Mouse (Mus musculus) B cell, adult 2 months (primary cell): ENCODE data around the gene Gpsm2.
"Not testable (repeated sequence)": the region's sequence is repeated elsewhere in the genome, so short reads cannot be mapped to it uniquely, and the experiment has no call there.

Source experiments
- DNase-seq, 2 experiments: peaks; one replicate each; pipeline ENCODE4 v3.0.0; 2022

Gpsm2 gene

GRCm38 (mm10) chr3:108721076-108721991 lies 775 bp downstream of the Gpsm2 start:
- peak; percentile 34 to 40 for DNase-seq

- DNase-seq: no peak
Observed at GRCm38 (mm10) chr3:108719761-108720160, 2.3 kb downstream of the Gpsm2 start.

- DNase-seq: no peak
Observed at GRCm38 (mm10) chr3:108719357-108719756, 2.8 kb downstream of the Gpsm2 start.

- DNase-seq: peak; percentile 50 to 53
Observed at GRCm38 (mm10) chr3:108717896-108718502, 4.1 kb downstream of the Gpsm2 start.

- DNase-seq: no peak
Observed at GRCm38 (mm10) chr3:108714837-108715236, 7.3 kb downstream of the Gpsm2 start.

GRCm38 (mm10) chr3:108713065-108713675 lies 8.9 kb downstream of the Gpsm2 start:
- no peak for DNase-seq

GRCm38 (mm10) chr3:108711296-108711695 lies 10.8 kb downstream of the Gpsm2 start:
- no peak for DNase-seq

- no peak for DNase-seq
Observed at GRCm38 (mm10) chr3:108702789-108703188, 19.3 kb downstream of the Gpsm2 start.

GRCm38 (mm10) chr3:108701256-108701655 lies 20.9 kb downstream of the Gpsm2 start:
- DNase-seq: no peak

- no peak for DNase-seq
Observed at GRCm38 (mm10) chr3:108699786-108700185, 22.3 kb downstream of the Gpsm2 start.

- no peak for DNase-seq
Observed at GRCm38 (mm10) chr3:108698662-108699061, 23.4 kb downstream of the Gpsm2 start.

- no peak for DNase-seq
Observed at GRCm38 (mm10) chr3:108694321-108694720, 27.8 kb downstream of the Gpsm2 start.

- DNase-seq: no peak
Observed at GRCm38 (mm10) chr3:108689979-108690378, 32.1 kb downstream of the Gpsm2 start.

- no peak for DNase-seq
Observed at GRCm38 (mm10) chr3:108689446-108689845, 32.7 kb downstream of the Gpsm2 start.

GRCm38 (mm10) chr3:108689015-108689441 lies 33.1 kb downstream of the Gpsm2 start:
- DNase-seq: no peak

GRCm38 (mm10) chr3:108685701-108686100 lies 36.4 kb downstream of the Gpsm2 start:
- no peak for DNase-seq

GRCm38 (mm10) chr3:108683597-108683996 lies 38.5 kb downstream of the Gpsm2 start:
- not testable (repeated sequence) for DNase-seq

- DNase-seq: no peak
Observed at GRCm38 (mm10) chr3:108681004-108681403, 41.1 kb downstream of the Gpsm2 start.

GRCm38 (mm10) chr3:108676616-108677015 lies 45.5 kb downstream of the Gpsm2 start:
- DNase-seq: no peak

GRCm38 (mm10) chr3:108660941-108661340 lies 61.2 kb downstream of the Gpsm2 start:
- peak in 1 of 2 experiments; percentile 8 for DNase-seq

- no peak for DNase-seq
Observed at GRCm38 (mm10) chr3:108658612-108659011, 63.5 kb downstream of the Gpsm2 start.

- no peak for DNase-seq
Observed at GRCm38 (mm10) chr3:108655486-108655885, 66.6 kb downstream of the Gpsm2 start.

- DNase-seq: peak; percentile 6 to 8
Observed at GRCm38 (mm10) chr3:108654566-108654965, 67.5 kb downstream of the Gpsm2 start.
